Mouse (Mus musculus) intestine, postnatal 0 days (tissue): ENCODE data around the gene Utp20. TPM values are rescaled to one million over a fixed set of nuclear protein-coding genes. Genes with fewer than 3 reads are reported as not detected.
"Not testable (repeated sequence)": the region's sequence is repeated elsewhere in the genome, so short reads cannot be mapped to it uniquely, and the experiment has no call there.

ENCODE experiments used
- ATAC-seq: fragments of 200-750 bp; cut with Nextera tagmentation; 2 replicates; pipeline ENCODE4 v1.8.0; 2017; ENCODE audit warnings: mild to moderate bottlenecking, moderate TSS enrichment, moderate library complexity
- H3K27ac ChIP-seq: fragments of 300-500 bp; sonication (generic); 2 replicates; pipeline ENCODE4 v1.5.1; 2014; ENCODE audit warnings: mild to moderate bottlenecking, low read depth, low read length, moderate library complexity
- H3K27me3 ChIP-seq: fragments of 300-500 bp; sonication (generic); replicated peaks from 2 replicates; pipeline ENCODE4 v1.6.1; 2014; ENCODE audit warnings: low read length, mixed read lengths; ENCODE audit not compliant: control insufficient read depth, insufficient read depth
- H3K36me3 ChIP-seq: fragments of 300-500 bp; sonication (generic); 2 replicates; pipeline ENCODE4 v1.6.1; 2014; ENCODE audit warnings: mild to moderate bottlenecking, moderate library complexity; ENCODE audit not compliant: control insufficient read depth, insufficient read depth
- H3K4me1 ChIP-seq: fragments of 300-500 bp; sonication (generic); replicated peaks from 2 replicates; pipeline ENCODE4 v1.6.1; 2014; ENCODE audit warnings: antibody characterized with exemption, low read length, mixed read lengths; ENCODE audit not compliant: control insufficient read depth, insufficient read depth
- H3K4me2 ChIP-seq: fragments of 300-500 bp; sonication (generic); replicated peaks from 2 replicates; pipeline ENCODE4 v1.6.1; 2014; ENCODE audit warnings: low read depth, mild to moderate bottlenecking, moderate library complexity
- H3K4me3 ChIP-seq: fragments of 300-500 bp; sonication (generic); 2 replicates; pipeline ENCODE4 v1.5.1; 2014; ENCODE audit warnings: low read depth, low read length
- H3K9ac ChIP-seq: fragments of 300-500 bp; sonication (generic); 2 replicates; pipeline ENCODE4 v1.6.1; 2014; ENCODE audit warnings: mild to moderate bottlenecking, low read depth, low read length
- H3K9me3 ChIP-seq: fragments of 300-500 bp; sonication (generic); 2 replicates; pipeline ENCODE4 v1.6.1; 2016; ENCODE audit warnings: mixed run types; ENCODE audit not compliant: control insufficient read depth
- CTCF ChIP-seq: sonication (generic); IDR thresholded peaks from 2 replicates; pipeline ENCODE4 v1.5.1; 2016; ENCODE audit warnings: low read depth, mild to moderate bottlenecking, control low read depth, antibody characterized with exemption, moderate library complexity
- WGBS: fragments of 180-500 bp; shearing (Covaris S2); extraction: QIAGEN DNeasy Blood & Tissue Kit; methylation state at CpG from one replicate; pipeline ENCODE4 v1.1.7; 2014; 5-methylcytosine and 5-hydroxymethylcytosine counted together
- polyA plus RNA-seq: library from polyadenylated mRNA; unstranded; fragments of >200 nt; fragmentation: Nextera tagmentation; extraction: Ambion mirVana; gene quantifications from 2 replicates; pipeline ENCODE4 v1.2.1, GENCODE M21; 2015

Gene Utp20
- polyA plus RNA-seq, 1 experiment from 2014 or later: 4.6 TPM

GRCm38 (mm10) chr10:88776206-88776605, 50.4 kb downstream of the Utp20 start:
- Histone ChIP-seq H3K27ac (no peak overlapping the region), H3K4me2 (no peak overlapping the region), H3K9ac (no peak overlapping the region), H3K4me1 (no peaks in the 10 kb centered on the region), H3K4me3 (no peak overlapping the region), H3K27me3 (no peaks in the 10 kb centered on the region), H3K9me3 (no peaks in the 10 kb centered on the region), H3K36me3 (peaks cover 30% of the 10 kb centered on the region)
- 90% methylated on average over 6 of the region's 6 CpGs for whole genome bisulfite sequencing
- no peak for ATAC-seq
- TF ChIP-seq CTCF: no peak

DNA sequence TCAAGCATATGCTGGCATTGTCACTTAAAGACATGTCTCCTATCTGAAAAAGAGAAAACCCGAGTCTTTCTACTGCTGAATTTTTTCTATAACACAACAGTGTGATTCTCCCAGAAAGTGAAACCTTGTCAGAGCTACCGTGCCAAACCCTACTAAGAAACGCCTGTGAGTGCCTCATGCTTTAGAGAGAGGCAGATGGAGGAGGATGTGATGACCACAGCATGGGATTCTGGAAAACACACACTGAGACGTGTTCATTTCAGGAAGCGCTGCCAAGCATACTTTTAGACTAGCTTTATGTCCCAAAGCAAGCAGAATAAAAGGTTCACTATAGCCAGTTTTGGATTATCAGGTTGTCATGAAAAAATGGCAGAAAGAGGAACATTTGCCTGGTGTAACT, 53.6 kb downstream of the Utp20 start:
- H3K9ac ChIP-seq, H3K9me3 ChIP-seq, H3K4me3 ChIP-seq, H3K27me3 ChIP-seq, H3K27ac ChIP-seq, H3K4me2 ChIP-seq, ATAC-seq, H3K4me1 ChIP-seq: not testable (repeated sequence)
- H3K36me3 ChIP-seq: peaks cover 56% of the 10 kb centered on the region; the same call in 1 of the 2 replicates
- 86% methylated on average over 5 of the region's 5 CpGs for WGBS

- Histone ChIP-seq H3K27ac (no peak overlapping the region), H3K4me3 (no peak overlapping the region), H3K9me3 (no peaks in the 10 kb centered on the region), H3K4me1 (no peaks in the 10 kb centered on the region), H3K27me3 (no peaks in the 10 kb centered on the region), H3K9ac (no peak overlapping the region), H3K36me3 (peaks cover 72% of the 10 kb centered on the region), H3K4me2 (no peak overlapping the region)
- TF ChIP-seq CTCF: no peak
- ATAC-seq: no peak
- WGBS: 98% methylated on average over 7 of the region's 7 CpGs
Measured at GRCm38 (mm10) chr10:88769676-88770075, 56.9 kb downstream of the Utp20 start.

DNA sequence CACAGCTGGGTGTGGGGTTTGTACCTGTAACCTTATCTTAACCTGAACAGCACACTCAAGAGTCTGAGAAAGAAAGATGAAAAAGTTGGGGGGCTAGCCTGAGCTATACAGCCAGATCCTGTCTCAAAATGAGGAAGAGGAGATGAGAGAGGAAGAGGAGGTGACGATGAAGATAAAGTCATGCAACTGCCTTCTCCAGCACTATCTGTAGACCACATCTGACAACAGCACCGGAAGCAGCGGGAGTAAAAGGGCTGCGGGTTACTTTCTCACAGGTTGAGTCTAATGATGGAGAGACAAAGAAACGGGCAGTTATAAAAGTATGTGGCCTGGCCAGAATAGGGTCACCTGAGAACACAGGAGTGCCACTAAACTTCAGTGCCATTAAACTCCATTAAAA, 57.6 kb downstream of the Utp20 start:
- H3K27ac ChIP-seq: no peak overlapping the region
- no peak overlapping the region for H3K4me2 ChIP-seq
- H3K27me3 ChIP-seq: no peaks in the 10 kb centered on the region
- no peak for ATAC-seq
- H3K9ac ChIP-seq: no peak overlapping the region
- TF ChIP-seq CTCF: no peak
- no peaks in the 10 kb centered on the region for H3K9me3 ChIP-seq
- 92% methylated on average over 5 of the region's 5 CpGs for WGBS
- peaks cover 71% of the 10 kb centered on the region for H3K36me3 ChIP-seq
- H3K4me1 ChIP-seq: no peaks in the 10 kb centered on the region
- H3K4me3 ChIP-seq: no peak overlapping the region

GRCm38 (mm10) chr10:88765431-88766142, 61.0 kb downstream of the Utp20 start:
- H3K36me3 ChIP-seq: peaks cover 79% of the 10 kb centered on the region
- ATAC-seq: no peak
- WGBS: 84% methylated on average over 15 of the region's 15 CpGs
- no peaks in the 10 kb centered on the region for H3K4me1 ChIP-seq
- no peaks in the 10 kb centered on the region for H3K9me3 ChIP-seq
- H3K27ac ChIP-seq: no peak overlapping the region
- no peak overlapping the region for H3K9ac ChIP-seq
- no peaks in the 10 kb centered on the region for H3K27me3 ChIP-seq
- no peak overlapping the region for H3K4me2 ChIP-seq
- TF ChIP-seq CTCF: no peak
- no peak overlapping the region for H3K4me3 ChIP-seq

- Histone ChIP-seq H3K27me3 (no peaks in the 10 kb centered on the region), H3K4me3 (no peak overlapping the region), H3K27ac (no peak overlapping the region), H3K4me2 (no peak overlapping the region), H3K9ac (no peak overlapping the region), H3K4me1 (no peaks in the 10 kb centered on the region), H3K9me3 (no peaks in the 10 kb centered on the region), H3K36me3 (peaks cover 66% of the 10 kb centered on the region)
- 93% methylated on average over 13 of the region's 13 CpGs for WGBS
- ATAC-seq: no peak
- TF ChIP-seq CTCF: no peak
Measured at GRCm38 (mm10) chr10:88761524-88762212, 64.9 kb downstream of the Utp20 start.
